Mouse (Mus musculus): ENCODE data around the gene Rnf144b. TPM values are rescaled to one million over a fixed set of nuclear protein-coding genes. Genes with fewer than 3 reads are reported as not detected.

The Rnf144b gene
- polyA plus RNA-seq, 1 experiment from 2014 or later: 0.98 TPM

DNA sequence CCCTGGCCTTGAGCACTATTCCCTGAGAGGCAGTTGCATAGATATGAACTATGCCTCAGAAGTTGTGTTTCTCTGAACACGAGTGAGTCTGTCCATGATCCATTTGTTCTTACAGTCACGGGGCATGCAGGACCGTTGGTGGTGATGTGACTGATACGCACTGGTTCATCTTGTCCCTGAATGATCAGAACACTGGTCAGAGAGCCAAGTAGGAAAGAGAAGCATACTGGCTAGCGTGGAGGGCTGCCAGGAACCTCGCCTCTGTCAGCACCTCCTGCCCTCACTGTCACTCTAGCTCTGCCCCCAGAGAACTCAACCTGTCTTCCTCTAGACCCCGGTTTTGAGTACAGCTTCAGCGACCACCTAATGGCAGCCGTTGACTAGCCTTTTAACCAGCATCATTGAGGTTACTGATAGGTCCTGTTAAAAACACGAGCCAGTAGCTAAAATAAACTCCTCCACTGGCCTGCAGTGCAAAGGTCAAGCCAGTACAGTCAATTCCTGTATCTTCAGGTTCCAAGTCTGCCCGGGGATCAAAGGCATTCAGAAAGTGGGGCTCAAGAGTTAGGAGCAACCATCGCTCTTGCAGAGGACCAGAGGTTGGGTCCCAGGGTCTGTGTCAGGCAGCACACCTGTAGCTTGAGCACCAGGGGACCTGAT, 77.7 kb downstream of the Rnf144b start:
- ATAC-seq (ENCODE audit: low read depth) (no peak), DNase-seq (no peak)
- H3K4me2 ChIP-seq: no peak overlapping the region
- H3K36me3 ChIP-seq: no peaks in the 10 kb centered on the region
- H3K4me3 ChIP-seq (replicated peaks): no peak overlapping the region
- peaks cover 13% of the 10 kb centered on the region for H3K4me1 ChIP-seq (replicated peaks)
- H3K9ac ChIP-seq: no peak overlapping the region
- H3K9me3 ChIP-seq (replicated peaks): no peaks in the 10 kb centered on the region
- 62% methylated on average over 12 of the region's 12 CpGs for WGBS (ENCODE audit: insufficient replicate concordance)
- H3K27ac ChIP-seq: no peak overlapping the region
- peaks cover 8% of the 10 kb centered on the region for H3K27me3 ChIP-seq

DNA sequence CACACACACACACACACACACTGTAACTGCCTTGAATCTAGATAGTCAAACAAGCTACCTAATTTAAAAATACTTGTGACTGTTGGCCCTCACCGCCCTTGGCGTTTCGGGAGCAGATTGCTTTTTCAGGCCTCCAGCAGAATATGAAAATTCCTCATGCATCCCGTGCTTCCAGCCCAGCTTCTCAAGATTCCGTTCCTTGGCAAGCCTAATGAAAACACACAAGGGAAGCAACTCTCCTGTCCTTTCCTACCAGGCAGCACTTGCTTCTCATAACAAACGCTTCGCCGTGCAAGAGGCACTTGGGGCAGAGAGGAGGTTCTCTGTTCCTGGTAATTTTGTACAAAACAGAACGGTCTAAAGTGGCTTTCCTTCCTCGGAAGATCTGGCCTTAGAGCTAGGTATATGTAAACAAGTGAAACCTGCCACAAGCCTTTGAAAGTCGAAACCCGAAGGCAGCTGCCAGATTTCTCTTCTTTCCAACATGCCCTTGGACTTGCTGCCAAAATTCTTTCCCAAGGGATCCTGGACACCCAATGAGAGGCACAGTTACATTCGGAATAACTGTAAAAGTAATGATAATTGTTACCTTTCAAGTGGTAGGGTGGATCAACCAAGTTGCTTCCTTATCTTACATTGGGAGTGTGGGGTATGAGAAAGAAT, 79.6 kb downstream of the Rnf144b start:
- Histone ChIP-seq H3K27me3 (no peaks in the 10 kb centered on the region), H3K4me1 (replicated peaks) (peaks cover 3% of the 10 kb centered on the region; the same call in 1 of the 2 replicates), H3K4me2 (no peak overlapping the region), H3K9ac (no peak overlapping the region), H3K4me3 (replicated peaks) (no peak overlapping the region), H3K36me3 (peaks cover 5% of the 10 kb centered on the region; the same call in 1 of the 2 replicates), H3K27ac (no peak overlapping the region), H3K9me3 (replicated peaks) (peaks cover 7% of the 10 kb centered on the region; the same call in 1 of the 2 replicates)
- WGBS (ENCODE audit: insufficient replicate concordance): 66% methylated on average over 13 of the region's 13 CpGs
- DNase-seq (no peak), ATAC-seq (ENCODE audit: low read depth) (no peak)

GRCm38 (mm10) chr13:47210496-47210895, 88.0 kb downstream of the Rnf144b start:
- H3K4me1 ChIP-seq (replicated peaks): no peaks in the 10 kb centered on the region
- H3K27me3 ChIP-seq: no peaks in the 10 kb centered on the region
- no peak overlapping the region for H3K27ac ChIP-seq
- peaks cover 13% of the 10 kb centered on the region for H3K36me3 ChIP-seq
- ATAC-seq (ENCODE audit: low read depth) (no peak), DNase-seq (no peak)
- H3K4me3 ChIP-seq (replicated peaks): no peak overlapping the region
- H3K4me2 ChIP-seq: no peak overlapping the region
- peaks cover 9% of the 10 kb centered on the region; the same call in 1 of the 2 replicates for H3K9me3 ChIP-seq (replicated peaks)
- H3K9ac ChIP-seq: no peak overlapping the region
- 53% methylated on average over 4 of the region's 4 CpGs for WGBS (ENCODE audit: insufficient replicate concordance)

DNA sequence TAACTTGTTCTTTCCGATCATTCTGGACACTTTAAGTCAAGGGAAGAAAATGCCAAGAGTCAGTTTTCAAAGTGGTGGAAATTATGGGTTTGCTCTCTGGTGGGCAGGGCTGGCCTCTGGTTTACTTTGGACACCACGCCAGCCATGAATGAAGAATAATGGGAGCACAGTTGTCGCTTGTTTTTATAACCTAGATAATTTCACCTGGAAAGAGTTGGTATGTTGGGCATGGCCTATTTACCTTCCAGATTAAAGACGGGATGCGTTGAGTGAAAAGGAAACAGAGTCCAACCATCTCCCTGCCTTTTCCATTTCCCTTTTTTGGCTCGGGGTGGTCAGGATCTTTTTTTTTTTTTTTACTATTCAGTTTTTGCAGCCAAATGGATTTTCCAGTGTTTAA, 88.5 kb downstream of the Rnf144b start:
- DNase-seq (no peak), ATAC-seq (ENCODE audit: low read depth) (no peak)
- Histone ChIP-seq H3K9ac (no peak overlapping the region), H3K27ac (no peak overlapping the region), H3K27me3 (no peaks in the 10 kb centered on the region), H3K36me3 (peaks cover 13% of the 10 kb centered on the region), H3K4me1 (replicated peaks) (no peaks in the 10 kb centered on the region), H3K4me3 (replicated peaks) (no peak overlapping the region), H3K4me2 (no peak overlapping the region), H3K9me3 (replicated peaks) (peaks cover 9% of the 10 kb centered on the region; the same call in 1 of the 2 replicates)
- 70% methylated on average over 6 of the region's 6 CpGs for WGBS (ENCODE audit: insufficient replicate concordance)

- Histone ChIP-seq H3K36me3 (peaks cover 13% of the 10 kb centered on the region), H3K4me2 (no peak overlapping the region), H3K4me3 (replicated peaks) (no peak overlapping the region), H3K27ac (no peak overlapping the region), H3K4me1 (replicated peaks) (no peaks in the 10 kb centered on the region), H3K9ac (no peak overlapping the region), H3K9me3 (replicated peaks) (peaks cover 6% of the 10 kb centered on the region; the same call in 1 of the 2 replicates), H3K27me3 (no peaks in the 10 kb centered on the region)
- DNase-seq: no peak
- no peak for ATAC-seq (ENCODE audit: low read depth)
- 75% methylated on average over 7 of the region's 7 CpGs for WGBS (ENCODE audit: insufficient replicate concordance)
Observed at GRCm38 (mm10) chr13:47211581-47211980, 89.1 kb downstream of the Rnf144b start.

DNA sequence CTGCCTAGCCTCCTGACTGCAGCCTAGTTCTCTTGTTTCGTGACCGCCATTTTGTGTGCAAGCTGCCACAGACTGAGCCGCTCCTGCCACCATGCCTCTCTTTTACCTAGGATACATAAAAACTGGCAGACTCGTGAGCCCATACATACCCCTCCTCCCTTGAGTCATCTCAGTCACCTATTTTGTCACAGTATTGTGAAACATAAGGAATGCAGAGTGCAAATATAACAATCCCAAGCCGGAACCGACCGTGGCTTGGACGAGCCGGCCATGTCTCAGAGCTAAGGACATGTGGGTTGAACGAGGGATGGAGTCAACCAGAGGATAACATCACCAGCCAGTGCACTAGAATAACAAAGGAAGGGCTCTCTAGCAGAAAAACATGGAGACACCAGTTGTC, 91.4 kb downstream of the Rnf144b start:
- Histone ChIP-seq H3K27me3 (no peaks in the 10 kb centered on the region), H3K9me3 (replicated peaks) (0 out of 2 replicates have a peak, but pooled peaks cover 2% of the 10 kb centered on the region), H3K4me2 (no peak overlapping the region), H3K4me3 (replicated peaks) (no peak overlapping the region), H3K4me1 (replicated peaks) (no peaks in the 10 kb centered on the region), H3K9ac (no peak overlapping the region), H3K36me3 (0 out of 2 replicates have a peak, but pooled peaks cover 4% of the 10 kb centered on the region), H3K27ac (no peak overlapping the region)
- DNase-seq (no peak), ATAC-seq (ENCODE audit: low read depth) (no peak)
- WGBS (ENCODE audit: insufficient replicate concordance): 81% methylated on average over 10 of the region's 10 CpGs

DNA sequence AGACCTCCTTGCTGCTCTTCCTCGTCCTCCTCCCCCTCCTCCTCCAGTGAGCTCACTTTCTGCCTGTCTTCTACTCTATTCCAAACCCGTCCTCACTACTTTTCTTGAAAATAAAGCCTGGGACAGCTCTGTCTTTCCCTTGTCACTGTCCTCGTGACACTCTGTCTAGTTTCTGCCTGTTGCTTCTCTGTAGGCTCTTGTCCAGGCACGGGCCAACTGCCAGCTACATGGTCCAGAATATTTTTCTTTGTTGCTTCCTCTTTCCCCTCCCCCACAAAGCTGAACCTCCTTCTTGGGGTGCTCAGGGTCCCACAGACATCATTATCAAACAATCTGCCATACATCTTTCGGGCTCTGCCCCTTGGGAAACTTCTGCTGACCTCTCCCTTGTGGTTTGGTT, 92.4 kb downstream of the Rnf144b start:
- Histone ChIP-seq H3K9ac (no peak overlapping the region), H3K36me3 (0 out of 2 replicates have a peak, but pooled peaks cover 4% of the 10 kb centered on the region), H3K4me1 (replicated peaks) (no peaks in the 10 kb centered on the region), H3K4me2 (no peak overlapping the region), H3K27me3 (no peaks in the 10 kb centered on the region), H3K9me3 (replicated peaks) (0 out of 2 replicates have a peak, but pooled peaks cover 2% of the 10 kb centered on the region), H3K4me3 (replicated peaks) (no peak overlapping the region), H3K27ac (no peak overlapping the region)
- 37% methylated on average over 5 of the region's 5 CpGs for WGBS (ENCODE audit: insufficient replicate concordance)
- ATAC-seq (ENCODE audit: low read depth) (no peak), DNase-seq (no peak)

- Histone ChIP-seq H3K4me3 (replicated peaks) (no peak overlapping the region), H3K36me3 (no peaks in the 10 kb centered on the region), H3K27ac (no peak overlapping the region), H3K9me3 (replicated peaks) (no peaks in the 10 kb centered on the region), H3K27me3 (no peaks in the 10 kb centered on the region), H3K4me1 (replicated peaks) (no peaks in the 10 kb centered on the region; the same call in 1 of the 2 replicates), H3K4me2 (no peak overlapping the region), H3K9ac (no peak overlapping the region)
- ATAC-seq (ENCODE audit: low read depth): no peak
- DNase-seq: no peak
- WGBS (ENCODE audit: insufficient replicate concordance): 70% methylated on average over 20 of the region's 20 CpGs
Observed at GRCm38 (mm10) chr13:47215815-47216585, 93.5 kb downstream of the Rnf144b start.

DNA sequence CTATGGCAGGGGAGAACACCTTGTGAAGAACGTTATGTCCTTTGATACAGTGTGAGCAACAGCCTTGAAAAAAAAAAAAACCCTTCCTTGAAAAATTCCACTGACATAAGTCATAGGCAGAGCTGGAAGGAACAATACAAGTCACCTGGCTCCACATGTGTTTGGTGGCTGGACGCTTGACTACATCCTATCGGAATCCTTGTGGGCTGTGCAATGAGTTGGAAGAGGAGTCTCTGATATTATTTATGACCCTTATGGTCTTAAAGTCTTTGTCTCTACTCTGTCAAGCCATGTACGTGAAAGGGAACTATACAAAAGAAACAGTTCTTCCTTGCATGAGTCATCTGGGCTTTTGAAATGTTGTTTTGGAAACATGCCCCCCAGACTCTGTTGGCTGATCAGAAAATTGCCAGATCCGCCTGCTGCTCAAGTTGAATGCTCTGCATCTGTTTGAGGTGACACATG, 94.7 kb downstream of the Rnf144b start:
- no peak overlapping the region for H3K4me3 ChIP-seq (replicated peaks)
- H3K9me3 ChIP-seq (replicated peaks): no peaks in the 10 kb centered on the region
- no peak overlapping the region for H3K9ac ChIP-seq
- ATAC-seq (ENCODE audit: low read depth): no peak
- H3K4me1 ChIP-seq (replicated peaks): no peaks in the 10 kb centered on the region; the same call in 1 of the 2 replicates
- no peak overlapping the region for H3K4me2 ChIP-seq
- no peak for DNase-seq
- WGBS (ENCODE audit: insufficient replicate concordance): 65% methylated on average over 5 of the region's 5 CpGs
- H3K27ac ChIP-seq: no peak overlapping the region
- no peaks in the 10 kb centered on the region for H3K27me3 ChIP-seq
- no peaks in the 10 kb centered on the region for H3K36me3 ChIP-seq

DNA sequence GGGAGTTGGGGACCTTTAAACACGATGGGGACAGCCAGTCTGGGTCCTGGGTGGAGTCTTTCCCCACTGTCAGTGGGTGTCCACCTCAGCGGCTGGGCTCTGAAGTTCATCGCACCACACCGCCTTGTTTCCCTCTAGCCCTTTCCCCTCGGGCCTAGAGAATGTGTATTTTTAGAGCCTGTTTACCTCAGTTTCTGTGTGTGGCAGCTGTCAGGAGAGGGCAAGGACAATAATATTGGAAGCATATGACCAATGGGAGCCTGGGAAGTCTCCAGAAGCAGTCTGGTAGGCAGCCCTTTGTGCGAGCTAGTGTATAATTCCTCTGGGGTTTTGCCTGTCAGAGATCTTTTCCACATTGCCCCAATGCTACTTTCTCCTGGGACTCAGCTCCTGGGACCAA, 95.9 kb downstream of the Rnf144b start:
- Histone ChIP-seq H3K9me3 (replicated peaks) (no peaks in the 10 kb centered on the region), H3K36me3 (no peaks in the 10 kb centered on the region), H3K27me3 (no peaks in the 10 kb centered on the region), H3K9ac (no peak overlapping the region), H3K27ac (no peak overlapping the region), H3K4me3 (replicated peaks) (no peak overlapping the region), H3K4me1 (replicated peaks) (no peaks in the 10 kb centered on the region; the same call in 1 of the 2 replicates), H3K4me2 (no peak overlapping the region)
- ATAC-seq (ENCODE audit: low read depth) (no peak), DNase-seq (no peak)
- 69% methylated on average over 6 of the region's 6 CpGs for WGBS (ENCODE audit: insufficient replicate concordance)

- no peaks in the 10 kb centered on the region for H3K27me3 ChIP-seq
- H3K4me1 ChIP-seq (replicated peaks): peaks cover 7% of the 10 kb centered on the region
- WGBS (ENCODE audit: insufficient replicate concordance): 46% methylated on average over 10 of the region's 10 CpGs
- ATAC-seq (ENCODE audit: low read depth) (no peak), DNase-seq (no peak)
- no peaks in the 10 kb centered on the region for H3K36me3 ChIP-seq
- H3K4me3 ChIP-seq (replicated peaks): no peak overlapping the region
- no peak overlapping the region for H3K9ac ChIP-seq
- H3K4me2 ChIP-seq: no peak overlapping the region
- no peaks in the 10 kb centered on the region for H3K9me3 ChIP-seq (replicated peaks)
- no peak overlapping the region for H3K27ac ChIP-seq
Observed at GRCm38 (mm10) chr13:47220426-47220825, 98.0 kb downstream of the Rnf144b start.

All from liver, embryonic 13.5 days (tissue).